Mouse (Mus musculus) adrenal gland, adult 2 months (tissue): ENCODE measurements around the gene Stat4. TPM values are rescaled to one million over a fixed set of nuclear protein-coding genes. Genes with fewer than 3 reads are reported as not detected.

Source experiments
- DNase-seq: peaks from one replicate; pipeline ENCODE4 v3.0.0; 2021
- polyA plus RNA-seq: library from polyadenylated mRNA; depleted of rRNA; stranded (reverse); fragments of >200 nt; gene quantifications from 2 replicates; pipeline ENCODE4 v1.2.3, GENCODE M21; 2012; rRNA removed
- total RNA-seq, 2 experiments: library from RNA; stranded (reverse); gene quantifications; 2 replicates each; pipeline ENCODE4 v1.2.3; 2021

Stat4 gene
- total and polyA plus RNA-seq, 3 experiments, result 0.28 to 0.43 TPM; not detected in 1

GRCm38 (mm10) chr1:52146214-52146970 is 159.4 kb downstream of the Stat4 start:
- peak; percentile 49 for DNase-seq

- DNase-seq, result no peak
Observed at GRCm38 (mm10) chr1:52147431-52147830, 160.5 kb downstream of the Stat4 start.

GRCm38 (mm10) chr1:52148178-52148577 is 161.2 kb downstream of the Stat4 start:
- no peak for DNase-seq

GRCm38 (mm10) chr1:52148696-52149095 is 161.7 kb downstream of the Stat4 start:
- DNase-seq, result no peak

GRCm38 (mm10) chr1:52149934-52150346 is 163.0 kb downstream of the Stat4 start:
- DNase-seq, result no peak

GRCm38 (mm10) chr1:52150676-52151075 is 163.7 kb downstream of the Stat4 start:
- DNase-seq, result no peak

- DNase-seq, result no peak
Observed at GRCm38 (mm10) chr1:52151166-52151565, 164.2 kb downstream of the Stat4 start.

- peak; percentile 60 for DNase-seq
Observed at GRCm38 (mm10) chr1:52152369-52152768, 165.4 kb downstream of the Stat4 start.

- no peak for DNase-seq
Observed at GRCm38 (mm10) chr1:52152936-52153335, 166.0 kb downstream of the Stat4 start.

- DNase-seq, result peak; percentile 69
Observed at GRCm38 (mm10) chr1:52154890-52155289, 167.9 kb downstream of the Stat4 start.

GRCm38 (mm10) chr1:52156351-52156750 is 169.4 kb downstream of the Stat4 start:
- DNase-seq, result peak; percentile 74

Other genes starting within 250 kb of the Stat4 start
- gene Myo1b, start 71.1 kb upstream of the Stat4 start, total RNA-seq, result 10 to 100 TPM; 43.8 to 50.4 TPM
- gene Myo1b, start 71.1 kb upstream of the Stat4 start, polyA plus RNA-seq, result 7.9 and 11.3 TPM in 2 replicates
- gene Stat1, start 132.3 kb downstream of the Stat4 start, total RNA-seq, result 100 to 1,000 TPM in 1 of 2 experiments, 10 to 100 TPM in 1; 79.2 to 131 TPM
- gene Stat1, start 132.3 kb downstream of the Stat4 start, polyA plus RNA-seq, result 97.2 and 127 TPM in 2 replicates
- 10 to 100 TPM; 69.1 to 94.1 TPM for gene Gls, start 246.1 kb downstream of the Stat4 start, total RNA-seq
- gene Gls, start 246.1 kb downstream of the Stat4 start, polyA plus RNA-seq, result 14.2 TPM in 2 replicates